21 mouse cellular contexts compared by ENCODE assay signal in the genomic region with DNA sequence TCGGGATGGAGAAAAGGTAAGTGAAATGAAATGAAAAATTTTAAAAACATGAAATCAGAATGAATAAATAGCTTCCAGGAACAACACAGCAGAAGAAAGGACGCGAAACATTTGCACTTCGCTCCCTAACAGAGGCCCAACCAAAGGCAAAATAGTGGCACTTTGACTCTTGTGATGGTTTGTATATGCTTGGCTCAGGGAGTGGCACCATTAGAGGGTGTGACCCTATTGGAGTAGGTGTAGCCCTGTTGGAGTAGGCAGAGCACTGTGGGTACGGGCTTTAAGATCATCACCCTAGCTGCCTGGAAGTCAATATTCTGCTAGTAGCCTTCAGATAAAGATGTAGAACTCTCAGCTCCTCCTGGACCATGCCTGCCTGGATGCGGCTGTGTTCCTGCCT.
DNase-seq lines count a peak whose midpoint lies in the region; ATAC-seq and TF ChIP-seq lines count a peak whose summit lies in the region.
"Had no signal": no experiment of that assay in that cellular context is flagged by ENCODE, and none has a peak within 500 bp of the region (broad histone marks: within the 10 kb centered on the region; RNA-seq: fewer than 3 reads in every experiment).

No protein-coding gene starts in this region.

- 87% methylated on average over 6 of the region's 6 CpGs for WGBS in intestine, embryonic 15.5 days
- 86% methylated on average over 6 of the region's 6 CpGs for WGBS in intestine, embryonic 16.5 days
- 72% methylated on average over 6 of the region's 6 CpGs for WGBS in intestine, postnatal 0 days

- no peaks in the 10 kb centered on the region for H3K27me3 ChIP-seq in intestine, embryonic 15.5 days (replicated peaks)
- no peaks in the 10 kb centered on the region for H3K27me3 ChIP-seq in intestine, embryonic 16.5 days (replicated peaks; ENCODE audit: control insufficient read depth, insufficient read depth, low read length)
- no peaks in the 10 kb centered on the region for H3K27me3 ChIP-seq in intestine, postnatal 0 days (replicated peaks; ENCODE audit: control insufficient read depth, insufficient read depth, low read length)
- H3K27me3 ChIP-seq: CH12.LX, Patski had no signal

- ATAC-seq in intestine, embryonic 15.5 days = peak; percentile 54; the same call in 1 of the 2 replicates
- peak; percentile 70 for ATAC-seq in intestine, embryonic 16.5 days
- peak; percentile 91 for ATAC-seq in intestine, postnatal 0 days
- ATAC-seq: activated CD4-positive, CD25-positive, alpha-beta regulatory T cell, adult 4 months; CD4-positive, CD25-positive, alpha-beta regulatory T cell, adult 4 months; Patski had no signal

- H3K9ac ChIP-seq in intestine, embryonic 15.5 days = no peak overlapping the region
- H3K9ac ChIP-seq in intestine, embryonic 16.5 days (ENCODE audit: low read depth, low read length) = no peak overlapping the region
- no peak overlapping the region for H3K9ac ChIP-seq in intestine, postnatal 0 days (ENCODE audit: low read depth, low read length)

- TF ChIP-seq CTCF in intestine, postnatal 0 days (IDR thresholded peaks at IDR 0.05; ENCODE audit: low read depth) = no peak

- no peak for DNase-seq in lung, postnatal 36 days
- no peak for DNase-seq in kidney, adult 18-20 months
- DNase-seq in thymus, postnatal 0 days (ENCODE audit: low spot score) = no peak
- DNase-seq: adrenal gland, adult 2 months; adrenal gland, adult 8-10 months; adrenal gland, postnatal 10 days; adrenal gland, postnatal 14 days; adrenal gland, postnatal 25 days; adrenal gland, postnatal 36 days; B cell, adult 2 months; cerebellum, adult 11 months; cerebellum, adult 11-12 months; cerebellum, adult 18-20 months had no signal

- no peaks in the 10 kb centered on the region for H3K36me3 ChIP-seq in intestine, embryonic 15.5 days
- H3K36me3 ChIP-seq in intestine, embryonic 16.5 days (ENCODE audit: control insufficient read depth, insufficient read depth, low read length) = no peaks in the 10 kb centered on the region
- no peaks in the 10 kb centered on the region for H3K36me3 ChIP-seq in intestine, postnatal 0 days (ENCODE audit: control insufficient read depth, insufficient read depth)
- H3K36me3 ChIP-seq: G1E had no signal

- H3K4me2 ChIP-seq in intestine, embryonic 15.5 days (replicated peaks) = no peak overlapping the region
- no peak overlapping the region for H3K4me2 ChIP-seq in intestine, embryonic 16.5 days (ENCODE audit: low read depth, low read length)
- H3K4me2 ChIP-seq in intestine, postnatal 0 days (replicated peaks; ENCODE audit: low read depth) = no peak overlapping the region

- H3K27ac ChIP-seq in intestine, embryonic 15.5 days = no peak overlapping the region
- no peak overlapping the region for H3K27ac ChIP-seq in intestine, embryonic 16.5 days (ENCODE audit: low read length)
- H3K27ac ChIP-seq in intestine, postnatal 0 days (ENCODE audit: low read depth, low read length) = no peak overlapping the region

- H3K4me1 ChIP-seq in intestine, embryonic 15.5 days (replicated peaks) = no peaks in the 10 kb centered on the region
- H3K4me1 ChIP-seq in intestine, embryonic 16.5 days (ENCODE audit: control insufficient read depth, insufficient read depth, low read length) = peaks cover 3% of the 10 kb centered on the region; the same call in 1 of the 2 replicates
- no peaks in the 10 kb centered on the region for H3K4me1 ChIP-seq in intestine, postnatal 0 days (replicated peaks; ENCODE audit: control insufficient read depth, insufficient read depth, low read length)

- H3K4me3 ChIP-seq in intestine, embryonic 15.5 days (replicated peaks) = no peak overlapping the region
- H3K4me3 ChIP-seq in intestine, embryonic 16.5 days (ENCODE audit: low read length) = no peak overlapping the region
- H3K4me3 ChIP-seq in intestine, postnatal 0 days (ENCODE audit: low read depth, low read length) = no peak overlapping the region

- no peaks in the 10 kb centered on the region for H3K9me3 ChIP-seq in intestine, embryonic 15.5 days
- H3K9me3 ChIP-seq in intestine, embryonic 16.5 days (ENCODE audit: control insufficient read depth, low read length) = no peaks in the 10 kb centered on the region
- no peaks in the 10 kb centered on the region for H3K9me3 ChIP-seq in intestine, postnatal 0 days (ENCODE audit: control insufficient read depth)
